Mouse (Mus musculus): ENCODE results near the gene Txndc2. TPM values are rescaled to one million over a fixed set of nuclear protein-coding genes. Genes with fewer than 3 reads are reported as not detected.

The Txndc2 gene
- polyA plus RNA-seq, 1 experiment: not detected

DNA sequence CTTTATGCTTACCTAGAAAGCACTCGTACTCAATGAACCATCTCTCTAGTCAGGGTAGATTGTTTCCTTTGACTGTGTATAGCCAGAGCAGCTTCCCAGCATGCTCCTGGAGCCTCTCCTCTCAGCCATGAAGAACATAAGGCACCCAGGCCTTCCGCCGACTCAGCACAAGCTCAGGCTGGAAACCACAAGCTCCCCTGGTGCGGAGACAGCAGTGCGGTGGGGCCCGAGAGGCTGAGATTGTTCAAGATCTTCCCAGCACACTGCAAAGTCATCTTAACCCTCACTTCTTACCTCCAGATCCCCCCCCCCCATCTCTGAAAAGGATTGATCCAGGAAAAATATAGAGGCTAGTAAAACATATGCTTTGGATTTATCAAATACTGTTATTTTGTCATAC is 8.6 kb upstream of the Txndc2 start:
- no peak overlapping the region for H3K4me3 ChIP-seq (ENCODE audit: low read depth, low read length)
- peaks cover 6% of the 10 kb centered on the region for H3K4me1 ChIP-seq (ENCODE audit: control insufficient read depth, insufficient read depth, low read length)
- no peaks in the 10 kb centered on the region for H3K36me3 ChIP-seq (ENCODE audit: control insufficient read depth, insufficient read depth, low read length, poor library complexity, severe bottlenecking)
- H3K27me3 ChIP-seq (ENCODE audit: control insufficient read depth, insufficient read depth, low read length, poor library complexity, severe bottlenecking): no peaks in the 10 kb centered on the region
- H3K9ac ChIP-seq (ENCODE audit: low read depth, poor library complexity, severe bottlenecking): no peak overlapping the region
- no peaks in the 10 kb centered on the region for H3K9me3 ChIP-seq (replicated peaks; ENCODE audit: control insufficient read depth, insufficient read depth, low read length, poor library complexity, severe bottlenecking)
- H3K27ac ChIP-seq (ENCODE audit: insufficient read depth, low read length): no peak overlapping the region
- TF ChIP-seq POLR2A (IDR thresholded peaks at IDR 0.05; ENCODE audit: insufficient read depth, low read length) (no peak), CTCF (IDR thresholded peaks at IDR 0.05; ENCODE audit: low read depth, low read length) (no peak), EP300 (IDR thresholded peaks at IDR 0.05; ENCODE audit: insufficient read depth, low read depth, low read length) (no peak)

DNA sequence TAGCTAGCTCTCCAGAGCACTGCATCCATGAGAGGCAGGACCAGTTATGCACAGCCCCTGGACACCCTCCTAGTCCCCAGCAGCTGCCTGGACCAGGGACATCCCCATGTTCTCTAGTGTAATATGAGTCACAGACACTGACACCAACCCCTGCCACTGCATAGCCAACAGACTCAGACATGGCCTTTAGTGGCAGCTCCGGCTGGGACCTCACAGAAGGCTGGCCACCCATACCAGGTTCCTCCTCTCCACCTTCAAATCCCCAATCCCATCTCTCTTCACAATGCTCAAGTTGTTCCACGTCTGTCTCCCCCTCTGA is 7.2 kb upstream of the Txndc2 start:
- Histone ChIP-seq H3K36me3 (ENCODE audit: control insufficient read depth, insufficient read depth, low read length, poor library complexity, severe bottlenecking) (no peaks in the 10 kb centered on the region), H3K9ac (ENCODE audit: low read depth, poor library complexity, severe bottlenecking) (no peak overlapping the region), H3K27ac (ENCODE audit: insufficient read depth, low read length) (no peak overlapping the region), H3K4me3 (ENCODE audit: low read depth, low read length) (no peak overlapping the region), H3K4me1 (ENCODE audit: control insufficient read depth, insufficient read depth, low read length) (peaks cover 6% of the 10 kb centered on the region), H3K27me3 (ENCODE audit: control insufficient read depth, insufficient read depth, low read length, poor library complexity, severe bottlenecking) (no peaks in the 10 kb centered on the region), H3K9me3 (replicated peaks; ENCODE audit: control insufficient read depth, insufficient read depth, low read length, poor library complexity, severe bottlenecking) (no peaks in the 10 kb centered on the region)
- no peak for TF ChIP-seq EP300 (IDR thresholded peaks at IDR 0.05; ENCODE audit: insufficient read depth, low read depth, low read length)
- no peak for TF ChIP-seq POLR2A (IDR thresholded peaks at IDR 0.05; ENCODE audit: insufficient read depth, low read length)
- no peak for TF ChIP-seq CTCF (IDR thresholded peaks at IDR 0.05; ENCODE audit: low read depth, low read length)

DNA sequence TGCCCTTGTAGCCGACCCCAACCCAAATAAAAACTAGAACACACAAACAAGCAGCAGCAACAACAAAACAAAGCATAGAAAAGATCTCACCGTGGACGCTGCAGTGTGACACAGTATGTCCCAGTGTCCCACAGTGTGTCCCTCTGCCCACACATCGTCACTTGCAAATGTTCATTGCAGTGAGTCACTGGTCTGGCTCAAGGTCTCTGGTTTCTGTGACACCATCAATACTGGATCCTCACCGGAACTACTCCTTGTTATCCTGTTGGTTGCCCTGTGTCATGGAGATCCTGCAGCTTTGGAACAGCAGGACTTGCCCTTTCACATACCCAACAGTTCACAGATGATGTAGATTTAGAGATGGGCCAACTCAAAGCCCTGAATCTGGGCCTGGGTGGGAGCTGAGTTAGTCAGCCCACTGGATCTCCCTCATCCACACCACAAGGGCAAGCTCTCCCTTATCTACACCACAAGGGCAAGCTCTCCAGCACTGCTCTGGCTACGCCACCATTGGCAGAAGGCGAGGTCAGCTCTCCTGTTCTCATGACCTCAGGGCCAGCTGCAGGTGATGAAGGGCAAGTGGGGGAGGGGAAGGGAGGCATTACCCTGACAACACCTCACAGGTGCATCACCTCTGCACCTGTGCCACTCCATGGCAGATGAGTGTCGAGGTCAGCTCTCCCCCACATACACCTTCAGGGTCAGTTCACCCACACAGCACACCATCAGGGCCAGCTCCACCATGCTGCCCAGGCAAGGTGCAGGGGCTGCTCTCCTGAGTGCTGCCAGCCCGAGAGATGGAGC is 6.6 kb upstream of the Txndc2 start:
- H3K27ac ChIP-seq (ENCODE audit: insufficient read depth, low read length): no peak overlapping the region
- no peak overlapping the region for H3K4me3 ChIP-seq (ENCODE audit: low read depth, low read length)
- H3K9me3 ChIP-seq (replicated peaks; ENCODE audit: control insufficient read depth, insufficient read depth, low read length, poor library complexity, severe bottlenecking): no peaks in the 10 kb centered on the region
- no peak overlapping the region for H3K9ac ChIP-seq (ENCODE audit: low read depth, poor library complexity, severe bottlenecking)
- no peak for TF ChIP-seq POLR2A (IDR thresholded peaks at IDR 0.05; ENCODE audit: insufficient read depth, low read length)
- TF ChIP-seq EP300 (IDR thresholded peaks at IDR 0.05; ENCODE audit: insufficient read depth, low read depth, low read length): 0 out of 2 replicates have a peak, but pooled peaks have one; percentile 56
- peaks cover 6% of the 10 kb centered on the region for H3K4me1 ChIP-seq (ENCODE audit: control insufficient read depth, insufficient read depth, low read length)
- H3K27me3 ChIP-seq (ENCODE audit: control insufficient read depth, insufficient read depth, low read length, poor library complexity, severe bottlenecking): no peaks in the 10 kb centered on the region
- no peaks in the 10 kb centered on the region for H3K36me3 ChIP-seq (ENCODE audit: control insufficient read depth, insufficient read depth, low read length, poor library complexity, severe bottlenecking)

DNA sequence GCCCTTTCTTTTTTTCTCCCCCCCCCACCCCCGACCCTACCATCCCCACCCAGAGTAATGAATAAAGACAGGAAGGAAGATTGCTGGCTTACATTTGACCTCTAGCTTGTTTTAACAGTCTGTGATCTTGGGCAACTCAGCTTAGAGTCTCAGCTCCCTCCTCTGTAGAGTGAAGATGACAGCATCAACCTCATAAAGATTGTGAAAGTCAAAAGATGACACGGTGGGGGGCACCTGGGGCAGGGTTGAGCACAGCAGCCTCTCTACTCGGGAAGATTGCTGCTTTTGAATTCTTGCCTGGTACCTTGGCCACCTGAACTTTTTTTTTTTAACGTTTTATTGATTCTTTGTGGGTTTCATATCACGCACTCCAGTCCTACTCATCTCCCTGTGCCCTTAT is 6.0 kb upstream of the Txndc2 start:
- no peak overlapping the region for H3K27ac ChIP-seq (ENCODE audit: insufficient read depth, low read length)
- H3K36me3 ChIP-seq (ENCODE audit: control insufficient read depth, insufficient read depth, low read length, poor library complexity, severe bottlenecking): no peaks in the 10 kb centered on the region
- H3K4me1 ChIP-seq (ENCODE audit: control insufficient read depth, insufficient read depth, low read length): peaks cover 6% of the 10 kb centered on the region
- no peak for TF ChIP-seq EP300 (IDR thresholded peaks at IDR 0.05; ENCODE audit: insufficient read depth, low read depth, low read length)
- TF ChIP-seq POLR2A (IDR thresholded peaks at IDR 0.05; ENCODE audit: insufficient read depth, low read length): no peak
- no peak for TF ChIP-seq CTCF (IDR thresholded peaks at IDR 0.05; ENCODE audit: low read depth, low read length)
- no peak overlapping the region for H3K4me3 ChIP-seq (ENCODE audit: low read depth, low read length)
- no peak overlapping the region for H3K9ac ChIP-seq (ENCODE audit: low read depth, poor library complexity, severe bottlenecking)
- H3K27me3 ChIP-seq (ENCODE audit: control insufficient read depth, insufficient read depth, low read length, poor library complexity, severe bottlenecking): no peaks in the 10 kb centered on the region
- no peaks in the 10 kb centered on the region for H3K9me3 ChIP-seq (replicated peaks; ENCODE audit: control insufficient read depth, insufficient read depth, low read length, poor library complexity, severe bottlenecking)

DNA sequence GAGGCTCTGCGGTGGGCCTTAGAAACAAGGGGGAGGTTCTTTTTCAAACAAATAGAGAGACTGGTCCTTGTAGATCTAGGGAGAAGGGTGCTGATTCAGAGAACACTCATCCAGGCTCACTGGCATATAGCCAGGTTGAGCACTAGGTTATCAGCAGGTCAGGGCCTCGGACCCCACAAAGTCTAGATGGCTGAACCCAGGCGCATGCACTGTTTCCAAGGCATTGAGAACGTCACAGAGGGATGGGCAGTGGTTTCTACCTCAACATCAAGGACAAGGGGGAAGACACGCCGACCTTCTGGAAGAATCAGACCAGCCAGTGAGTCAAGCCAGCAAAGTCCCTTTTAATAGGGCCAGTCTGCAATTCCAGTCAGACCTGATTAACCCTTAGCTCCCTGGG is 5.3 kb upstream of the Txndc2 start:
- Histone ChIP-seq H3K36me3 (ENCODE audit: control insufficient read depth, insufficient read depth, low read length, poor library complexity, severe bottlenecking) (no peaks in the 10 kb centered on the region), H3K27me3 (ENCODE audit: control insufficient read depth, insufficient read depth, low read length, poor library complexity, severe bottlenecking) (no peaks in the 10 kb centered on the region), H3K4me1 (ENCODE audit: control insufficient read depth, insufficient read depth, low read length) (peaks cover 6% of the 10 kb centered on the region), H3K4me3 (ENCODE audit: low read depth, low read length) (no peak overlapping the region), H3K9me3 (replicated peaks; ENCODE audit: control insufficient read depth, insufficient read depth, low read length, poor library complexity, severe bottlenecking) (no peaks in the 10 kb centered on the region), H3K9ac (ENCODE audit: low read depth, poor library complexity, severe bottlenecking) (no peak overlapping the region), H3K27ac (ENCODE audit: insufficient read depth, low read length) (no peak overlapping the region)
- no peak for TF ChIP-seq CTCF (IDR thresholded peaks at IDR 0.05; ENCODE audit: low read depth, low read length)
- no peak for TF ChIP-seq EP300 (IDR thresholded peaks at IDR 0.05; ENCODE audit: insufficient read depth, low read depth, low read length)
- TF ChIP-seq POLR2A (IDR thresholded peaks at IDR 0.05; ENCODE audit: insufficient read depth, low read length): no peak

DNA sequence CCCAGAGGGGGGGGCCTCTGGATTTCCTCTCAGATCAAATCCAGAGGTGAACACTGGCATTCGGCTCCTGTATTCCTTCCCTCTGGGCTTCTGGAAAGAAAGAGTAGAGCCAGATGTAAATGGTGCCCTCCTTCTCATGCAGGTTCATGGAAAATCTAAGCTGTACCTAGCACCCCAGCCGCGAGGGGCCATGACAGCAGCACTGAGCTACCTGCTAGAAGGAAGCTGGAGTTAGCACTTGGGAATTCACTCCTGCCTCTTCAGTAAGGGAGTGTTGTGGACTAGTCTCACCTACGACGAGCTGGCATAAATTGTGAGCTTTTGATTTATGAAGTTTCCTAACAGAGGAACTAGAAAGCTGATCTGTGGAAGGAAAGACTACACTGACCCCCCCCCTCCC is 1.6 kb upstream of the Txndc2 start:
- H3K4me1 ChIP-seq (ENCODE audit: control insufficient read depth, insufficient read depth, low read length): peaks cover under 1% of the 10 kb centered on the region
- H3K9ac ChIP-seq (ENCODE audit: low read depth, poor library complexity, severe bottlenecking): no peak overlapping the region
- no peak overlapping the region for H3K27ac ChIP-seq (ENCODE audit: insufficient read depth, low read length)
- no peaks in the 10 kb centered on the region for H3K36me3 ChIP-seq (ENCODE audit: control insufficient read depth, insufficient read depth, low read length, poor library complexity, severe bottlenecking)
- no peak overlapping the region for H3K4me3 ChIP-seq (ENCODE audit: low read depth, low read length)
- no peaks in the 10 kb centered on the region for H3K27me3 ChIP-seq (ENCODE audit: control insufficient read depth, insufficient read depth, low read length, poor library complexity, severe bottlenecking)
- no peaks in the 10 kb centered on the region for H3K9me3 ChIP-seq (replicated peaks; ENCODE audit: control insufficient read depth, insufficient read depth, low read length, poor library complexity, severe bottlenecking)
- TF ChIP-seq CTCF (IDR thresholded peaks at IDR 0.05; ENCODE audit: low read depth, low read length): no peak
- TF ChIP-seq EP300 (IDR thresholded peaks at IDR 0.05; ENCODE audit: insufficient read depth, low read depth, low read length): no peak
- no peak for TF ChIP-seq POLR2A (IDR thresholded peaks at IDR 0.05; ENCODE audit: insufficient read depth, low read length)

Measured in ES-Bruce4 (cell line).